Mouse (Mus musculus): ENCODE data around the gene Efhd1. TPM values are rescaled to one million over a fixed set of nuclear protein-coding genes. Genes with fewer than 3 reads are reported as not detected.
A peak's percentile ranks its signal among the peaks of the same experiment; 100 is the strongest.

Efhd1 gene
- polyA plus RNA-seq, 1 experiment from 2014 or later, result 2.8 TPM

- Histone ChIP-seq H3K9me3 (ENCODE audit: control insufficient read depth, low read length) (no peaks in the 10 kb centered on the region; the same call in 1 of the 2 replicates), H3K9ac (ENCODE audit: low read depth, low read length) (no peak overlapping the region), H3K4me2 (ENCODE audit: low read length) (no peak overlapping the region), H3K27ac (ENCODE audit: low read depth, low read length) (no peak overlapping the region), H3K36me3 (ENCODE audit: control insufficient read depth, insufficient read depth, low read length) (no peaks in the 10 kb centered on the region), H3K27me3 (replicated peaks; ENCODE audit: control insufficient read depth, insufficient read depth, low read length) (no peaks in the 10 kb centered on the region), H3K4me3 (ENCODE audit: low read length) (no peak overlapping the region), H3K4me1 (ENCODE audit: control insufficient read depth, insufficient read depth, low read depth, low read length) (no peaks in the 10 kb centered on the region)
- ATAC-seq, result no peak
- WGBS, result 85% methylated on average over 8 of the region's 8 CpGs
These were observed 49.8 kb downstream of the Efhd1 start for GRCm38 (mm10) chr1:87313843-87314570.

GRCm38 (mm10) chr1:87315431-87315830 lies 51.3 kb downstream of the Efhd1 start:
- no peaks in the 10 kb centered on the region for H3K36me3 ChIP-seq (ENCODE audit: control insufficient read depth, insufficient read depth, low read length)
- no peaks in the 10 kb centered on the region for H3K27me3 ChIP-seq (replicated peaks; ENCODE audit: control insufficient read depth, insufficient read depth, low read length)
- H3K9ac ChIP-seq (ENCODE audit: low read depth, low read length), result no peak overlapping the region
- no peak overlapping the region for H3K27ac ChIP-seq (ENCODE audit: low read depth, low read length)
- peaks cover 3% of the 10 kb centered on the region for H3K9me3 ChIP-seq (ENCODE audit: control insufficient read depth, low read length)
- H3K4me2 ChIP-seq (ENCODE audit: low read length), result no peak overlapping the region
- WGBS, result 89% methylated on average over 2 of the region's 2 CpGs
- no peak for ATAC-seq
- H3K4me3 ChIP-seq (ENCODE audit: low read length), result no peak overlapping the region
- no peaks in the 10 kb centered on the region for H3K4me1 ChIP-seq (ENCODE audit: control insufficient read depth, insufficient read depth, low read depth, low read length)

GRCm38 (mm10) chr1:87315894-87316293 lies 51.7 kb downstream of the Efhd1 start:
- Histone ChIP-seq H3K4me2 (ENCODE audit: low read length) (no peak overlapping the region), H3K27me3 (replicated peaks; ENCODE audit: control insufficient read depth, insufficient read depth, low read length) (no peaks in the 10 kb centered on the region), H3K36me3 (ENCODE audit: control insufficient read depth, insufficient read depth, low read length) (no peaks in the 10 kb centered on the region), H3K4me3 (ENCODE audit: low read length) (no peak overlapping the region), H3K4me1 (ENCODE audit: control insufficient read depth, insufficient read depth, low read depth, low read length) (no peaks in the 10 kb centered on the region), H3K9me3 (ENCODE audit: control insufficient read depth, low read length) (peaks cover 3% of the 10 kb centered on the region), H3K9ac (ENCODE audit: low read depth, low read length) (no peak overlapping the region), H3K27ac (ENCODE audit: low read depth, low read length) (no peak overlapping the region)
- no peak for ATAC-seq
- 64% methylated on average over 2 of the region's 2 CpGs for WGBS

- Histone ChIP-seq H3K27me3 (replicated peaks; ENCODE audit: control insufficient read depth, insufficient read depth, low read length) (no peaks in the 10 kb centered on the region), H3K9me3 (ENCODE audit: control insufficient read depth, low read length) (peaks cover 9% of the 10 kb centered on the region), H3K4me2 (ENCODE audit: low read length) (no peak overlapping the region), H3K9ac (ENCODE audit: low read depth, low read length) (no peak overlapping the region), H3K4me1 (ENCODE audit: control insufficient read depth, insufficient read depth, low read depth, low read length) (no peaks in the 10 kb centered on the region), H3K4me3 (ENCODE audit: low read length) (no peak overlapping the region), H3K27ac (ENCODE audit: low read depth, low read length) (no peak overlapping the region), H3K36me3 (ENCODE audit: control insufficient read depth, insufficient read depth, low read length) (no peaks in the 10 kb centered on the region)
- WGBS, result 50% methylated on average over 3 of the region's 3 CpGs
- peak; percentile 64; the same call in 1 of the 2 replicates for ATAC-seq
These were observed 52.5 kb downstream of the Efhd1 start for GRCm38 (mm10) chr1:87316672-87317071.

GRCm38 (mm10) chr1:87321071-87321470 lies 56.9 kb downstream of the Efhd1 start:
- no peaks in the 10 kb centered on the region for H3K36me3 ChIP-seq (ENCODE audit: control insufficient read depth, insufficient read depth, low read length)
- no peak overlapping the region for H3K4me2 ChIP-seq (ENCODE audit: low read length)
- 25% methylated on average over 1 of the region's 1 CpGs for WGBS
- no peaks in the 10 kb centered on the region for H3K4me1 ChIP-seq (ENCODE audit: control insufficient read depth, insufficient read depth, low read depth, low read length)
- peaks cover 9% of the 10 kb centered on the region for H3K9me3 ChIP-seq (ENCODE audit: control insufficient read depth, low read length)
- no peak for ATAC-seq
- H3K4me3 ChIP-seq (ENCODE audit: low read length), result no peak overlapping the region
- H3K27me3 ChIP-seq (replicated peaks; ENCODE audit: control insufficient read depth, insufficient read depth, low read length), result no peaks in the 10 kb centered on the region
- no peak overlapping the region for H3K9ac ChIP-seq (ENCODE audit: low read depth, low read length)
- no peak overlapping the region for H3K27ac ChIP-seq (ENCODE audit: low read depth, low read length)

GRCm38 (mm10) chr1:87322778-87323177 lies 58.6 kb downstream of the Efhd1 start:
- Histone ChIP-seq H3K4me3 (ENCODE audit: low read length) (no peak overlapping the region), H3K27ac (ENCODE audit: low read depth, low read length) (no peak overlapping the region), H3K4me1 (ENCODE audit: control insufficient read depth, insufficient read depth, low read depth, low read length) (no peaks in the 10 kb centered on the region), H3K4me2 (ENCODE audit: low read length) (no peak overlapping the region), H3K9me3 (ENCODE audit: control insufficient read depth, low read length) (peaks cover 9% of the 10 kb centered on the region), H3K9ac (ENCODE audit: low read depth, low read length) (no peak overlapping the region), H3K36me3 (ENCODE audit: control insufficient read depth, insufficient read depth, low read length) (no peaks in the 10 kb centered on the region), H3K27me3 (replicated peaks; ENCODE audit: control insufficient read depth, insufficient read depth, low read length) (no peaks in the 10 kb centered on the region)
- no peak for ATAC-seq
- WGBS, result 98% methylated on average over 3 of the region's 3 CpGs

GRCm38 (mm10) chr1:87324649-87325048 lies 60.5 kb downstream of the Efhd1 start:
- no peak overlapping the region for H3K9ac ChIP-seq (ENCODE audit: low read depth, low read length)
- H3K4me1 ChIP-seq (ENCODE audit: control insufficient read depth, insufficient read depth, low read depth, low read length), result peaks cover 8% of the 10 kb centered on the region
- no peaks in the 10 kb centered on the region for H3K27me3 ChIP-seq (replicated peaks; ENCODE audit: control insufficient read depth, insufficient read depth, low read length)
- no peak overlapping the region for H3K4me3 ChIP-seq (ENCODE audit: low read length)
- no peaks in the 10 kb centered on the region for H3K36me3 ChIP-seq (ENCODE audit: control insufficient read depth, insufficient read depth, low read length)
- H3K27ac ChIP-seq (ENCODE audit: low read depth, low read length), result no peak overlapping the region
- ATAC-seq, result no peak
- no peak overlapping the region for H3K4me2 ChIP-seq (ENCODE audit: low read length)
- peaks cover 7% of the 10 kb centered on the region for H3K9me3 ChIP-seq (ENCODE audit: control insufficient read depth, low read length)

- WGBS, result 0% methylated on average over 18 of the region's 36 CpGs
- ATAC-seq, result peak; percentile 98
- peak within 1 kb of the TSS; percentile 96 for H3K4me3 ChIP-seq (ENCODE audit: low read length)
- peaks cover 8% of the 10 kb centered on the region for H3K4me1 ChIP-seq (ENCODE audit: control insufficient read depth, insufficient read depth, low read depth, low read length)
- peak within 1 kb of the TSS; percentile 93 for H3K27ac ChIP-seq (ENCODE audit: low read depth, low read length)
- H3K4me2 ChIP-seq (ENCODE audit: low read length), result peak within 1 kb of the TSS; percentile 80
- H3K9ac ChIP-seq (ENCODE audit: low read depth, low read length), result peak within 1 kb of the TSS; percentile 100
- H3K36me3 ChIP-seq (ENCODE audit: control insufficient read depth, insufficient read depth, low read length), result no peaks in the 10 kb centered on the region
- no peaks in the 10 kb centered on the region for H3K27me3 ChIP-seq (replicated peaks; ENCODE audit: control insufficient read depth, insufficient read depth, low read length)
- no peaks in the 10 kb centered on the region for H3K9me3 ChIP-seq (ENCODE audit: control insufficient read depth, low read length)
These were observed 62.6 kb downstream of the Efhd1 start, which contains the start of gene Gigyf2 for GRCm38 (mm10) chr1:87326742-87327163. Gigyf2 (plus strand) TSS chr1:87326998.

GRCm38 (mm10) chr1:87327165-87327861 lies 63.1 kb downstream of the Efhd1 start:
- Histone ChIP-seq H3K9ac (ENCODE audit: low read depth, low read length) (peak overlapping the region; percentile 100), H3K36me3 (ENCODE audit: control insufficient read depth, insufficient read depth, low read length) (no peaks in the 10 kb centered on the region), H3K4me1 (ENCODE audit: control insufficient read depth, insufficient read depth, low read depth, low read length) (peaks cover 8% of the 10 kb centered on the region), H3K4me2 (ENCODE audit: low read length) (peak overlapping the region; percentile 80), H3K4me3 (ENCODE audit: low read length) (peak overlapping the region; percentile 96), H3K9me3 (ENCODE audit: control insufficient read depth, low read length) (no peaks in the 10 kb centered on the region), H3K27me3 (replicated peaks; ENCODE audit: control insufficient read depth, insufficient read depth, low read length) (no peaks in the 10 kb centered on the region), H3K27ac (ENCODE audit: low read depth, low read length) (peak overlapping the region; percentile 93)
- WGBS, result under 1% methylated on average over 53 of the region's 53 CpGs
- peak; percentile 56 for ATAC-seq
